Mouse (Mus musculus): ENCODE data around the gene Nemp2. TPM values are rescaled to one million over a fixed set of nuclear protein-coding genes. Genes with fewer than 3 reads are reported as not detected.

Nemp2 gene
- polyA plus RNA-seq, 1 experiment from 2014 or later: 8.5 TPM

Other genes with a start within 250 kb of the Nemp2 start
- gene Nab1, start 130.0 kb upstream of the Nemp2 start, polyA plus RNA-seq (2015; fragmentation: Nextera tagmentation; extraction: Ambion mirVana): 14.6 and 16.6 TPM in 2 replicates
- gene Mfsd6, start 96.8 kb downstream of the Nemp2 start, polyA plus RNA-seq (2015; fragmentation: Nextera tagmentation; extraction: Ambion mirVana): 6.7 and 7.9 TPM in 2 replicates
- 20.0 and 24.3 TPM in 2 replicates for gene Inpp1, start 187.0 kb downstream of the Nemp2 start, polyA plus RNA-seq (2015; fragmentation: Nextera tagmentation; extraction: Ambion mirVana)
- gene Hibch, start 214.2 kb downstream of the Nemp2 start, polyA plus RNA-seq (2015; fragmentation: Nextera tagmentation; extraction: Ambion mirVana): 21.4 and 21.7 TPM in 2 replicates

All from forebrain, embryonic 15.5 days (tissue).